Mouse (Mus musculus) forebrain, embryonic 15.5 days (tissue): Measurements from ENCODE around the gene Pdlim4. TPM values are rescaled to one million over a fixed set of nuclear protein-coding genes. Genes with fewer than 3 reads are reported as not detected.

Experiments used
- polyA plus RNA-seq: library from polyadenylated mRNA; unstranded; fragments of >200 nt; fragmentation: Nextera tagmentation; extraction: Ambion mirVana; gene quantifications from 2 replicates; pipeline ENCODE4 v1.2.1, GENCODE M21; 2015

Gene Pdlim4
- polyA plus RNA-seq, 1 experiment from 2014 or later = 42.8 TPM

Other genes with a start within 250 kb of the Pdlim4 start
- 0.28 TPM in 1 of 2 replicates, not detected in the other for gene Gm12216, start 209.8 kb downstream of the Pdlim4 start, polyA plus RNA-seq
- 10.2 and 10.9 TPM in 2 replicates for gene Slc22a5, start 177.4 kb downstream of the Pdlim4 start, polyA plus RNA-seq
- gene Slc22a21, start 88.7 kb downstream of the Pdlim4 start, polyA plus RNA-seq = 0.84 and 1.2 TPM in 2 replicates
- 1.1 and 1.2 TPM in 2 replicates for gene Slc22a4, start 40.9 kb downstream of the Pdlim4 start, polyA plus RNA-seq
- gene P4ha2, start 31.1 kb upstream of the Pdlim4 start, polyA plus RNA-seq = 6.0 and 6.7 TPM in 2 replicates
- not detected in 2 replicates for gene Csf2, start 180.7 kb upstream of the Pdlim4 start, polyA plus RNA-seq
- not detected in 2 replicates for gene Il3, start 198.3 kb upstream of the Pdlim4 start, polyA plus RNA-seq
- 37.2 and 37.5 TPM in 2 replicates for gene Acsl6, start 234.8 kb upstream of the Pdlim4 start, polyA plus RNA-seq